Mouse (Mus musculus) kidney, adult 2 months (tissue): ENCODE measurements around the gene Mthfd1. TPM values are rescaled to one million over a fixed set of nuclear protein-coding genes. Genes with fewer than 3 reads are reported as not detected.

ENCODE experiments used
- DNase-seq: peaks from one replicate; pipeline ENCODE4 v3.0.0; 2021
- H3K27ac ChIP-seq: fragments of 200-500 bp; 2 replicates; pipeline ENCODE4 v1.5.1; 2012; ENCODE audit warnings: low read depth, low read length, control low read depth, inconsistent platforms; ENCODE audit not compliant: insufficient read depth
- H3K27me3 ChIP-seq: fragments of 200-500 bp; replicated peaks from 2 replicates; pipeline ENCODE4 v1.6.1; 2012; ENCODE audit warnings: mild to moderate bottlenecking, moderate library complexity, low read length, inconsistent platforms; ENCODE audit not compliant: control insufficient read depth, insufficient read depth
- H3K36me3 ChIP-seq: fragments of 200-500 bp; 2 replicates; pipeline ENCODE4 v1.6.1; 2012; ENCODE audit warnings: mild to moderate bottlenecking, moderate library complexity, low read length, inconsistent platforms; ENCODE audit not compliant: control insufficient read depth, insufficient read depth
- H3K4me1 ChIP-seq: fragments of 200-500 bp; 2 replicates; pipeline ENCODE4 v1.6.1; 2011; ENCODE audit warnings: low read length; ENCODE audit not compliant: control insufficient read depth, insufficient read depth
- H3K4me3 ChIP-seq: fragments of 200-500 bp; 2 replicates; pipeline ENCODE4 v1.5.1; 2011; ENCODE audit warnings: mild to moderate bottlenecking, low read depth, low read length, control low read depth; ENCODE audit not compliant: insufficient read depth
- CTCF ChIP-seq: fragments of 200-500 bp; conservative IDR thresholded peaks from 2 replicates; pipeline ENCODE4 v1.5.1; 2011; ENCODE audit warnings: low read depth, mild to moderate bottlenecking, control low read depth, low read length, moderate library complexity, mixed read lengths; ENCODE audit not compliant: insufficient read depth, insufficient read length
- POLR2A ChIP-seq: fragments of 200-500 bp; IDR thresholded peaks from one replicate; pipeline ENCODE4 v1.6.1; 2011; ENCODE audit warnings: low read depth, low read length, control low read depth
- whole genome bisulfite sequencing: fragments of 180-500 bp; shearing (Covaris S2); methylation state at CpG from one replicate; pipeline ENCODE4 v1.1.7; 2018; 5-methylcytosine and 5-hydroxymethylcytosine counted together
- polyA plus RNA-seq: library from polyadenylated mRNA; depleted of rRNA; stranded (reverse); fragments of >200 nt; gene quantifications from 2 replicates; pipeline ENCODE4 v1.2.3, GENCODE M21; 2012

Mthfd1 gene
- polyA plus RNA-seq, 1 experiment: 132 TPM

GRCm38 (mm10) chr12:76349680-76350220 lies 94.7 kb downstream of the Mthfd1 start:
- H3K4me1 ChIP-seq: no peaks in the 10 kb centered on the region
- H3K27me3 ChIP-seq: no peaks in the 10 kb centered on the region
- H3K4me3 ChIP-seq: no peak overlapping the region
- 67% methylated on average over 8 of the region's 8 CpGs for WGBS
- TF ChIP-seq POLR2A: no peak
- no peak for TF ChIP-seq CTCF
- no peak for DNase-seq
- H3K36me3 ChIP-seq: no peaks in the 10 kb centered on the region; the same call in 1 of the 2 replicates
- H3K27ac ChIP-seq: no peak overlapping the region

GRCm38 (mm10) chr12:76360868-76361267 lies 105.8 kb downstream of the Mthfd1 start:
- Histone ChIP-seq H3K36me3 (no peaks in the 10 kb centered on the region), H3K4me1 (no peaks in the 10 kb centered on the region), H3K27me3 (no peaks in the 10 kb centered on the region), H3K27ac (no peak overlapping the region), H3K4me3 (no peak overlapping the region)
- WGBS: 92% methylated on average over 1 of the region's 1 CpGs
- DNase-seq: no peak
- TF ChIP-seq CTCF: no peak
- TF ChIP-seq POLR2A: no peak

- H3K4me3 ChIP-seq: no peak overlapping the region
- no peak overlapping the region for H3K27ac ChIP-seq
- H3K36me3 ChIP-seq: no peaks in the 10 kb centered on the region
- TF ChIP-seq CTCF (no peak), POLR2A (no peak)
- no peak for DNase-seq
- H3K27me3 ChIP-seq: no peaks in the 10 kb centered on the region
- no peaks in the 10 kb centered on the region for H3K4me1 ChIP-seq
- 61% methylated on average over 9 of the region's 9 CpGs for WGBS
Observed at GRCm38 (mm10) chr12:76361405-76362302, 106.6 kb downstream of the Mthfd1 start.

GRCm38 (mm10) chr12:76362303-76362676 lies 107.2 kb downstream of the Mthfd1 start:
- DNase-seq: no peak
- no peaks in the 10 kb centered on the region for H3K36me3 ChIP-seq
- H3K4me1 ChIP-seq: no peaks in the 10 kb centered on the region
- H3K27me3 ChIP-seq: no peaks in the 10 kb centered on the region
- TF ChIP-seq CTCF: no peak
- no peak for TF ChIP-seq POLR2A
- H3K4me3 ChIP-seq: no peak overlapping the region
- no peak overlapping the region for H3K27ac ChIP-seq
- WGBS: 74% methylated on average over 9 of the region's 9 CpGs

GRCm38 (mm10) chr12:76366276-76366675 lies 111.2 kb downstream of the Mthfd1 start:
- 74% methylated on average over 3 of the region's 3 CpGs for WGBS
- Histone ChIP-seq H3K4me3 (no peak overlapping the region), H3K27me3 (no peaks in the 10 kb centered on the region), H3K27ac (no peak overlapping the region), H3K4me1 (peaks cover 7% of the 10 kb centered on the region; the same call in 1 of the 2 replicates), H3K36me3 (no peaks in the 10 kb centered on the region)
- TF ChIP-seq CTCF (no peak), POLR2A (no peak)
- DNase-seq: no peak

GRCm38 (mm10) chr12:76367096-76367995 lies 112.2 kb downstream of the Mthfd1 start:
- DNase-seq: peak; percentile 64
- Histone ChIP-seq H3K4me1 (peaks cover 12% of the 10 kb centered on the region; the same call in 1 of the 2 replicates), H3K4me3 (no peak overlapping the region), H3K36me3 (no peaks in the 10 kb centered on the region), H3K27ac (no peak overlapping the region), H3K27me3 (no peaks in the 10 kb centered on the region)
- 34% methylated on average over 14 of the region's 14 CpGs for WGBS
- no peak for TF ChIP-seq POLR2A
- TF ChIP-seq CTCF: no peak
